Mouse (Mus musculus) stomach, embryonic 15.5 days (tissue): ENCODE measurements around the gene Phf6. TPM values are rescaled to one million over a fixed set of nuclear protein-coding genes. Genes with fewer than 3 reads are reported as not detected.

Experiments
- ATAC-seq: fragments of 200-750 bp; cut with Nextera tagmentation; 2 replicates; pipeline ENCODE4 v1.8.0; 2017; ENCODE audit warnings: low read depth, moderate number of reproducible peaks, moderate TSS enrichment; ENCODE audit not compliant: insufficient read depth, low FRiP score
- H3K27ac ChIP-seq: fragments of 300-500 bp; sonication (generic); 2 replicates; pipeline ENCODE4 v1.5.1; 2015; ENCODE audit warnings: mild to moderate bottlenecking, inconsistent platforms
- H3K27me3 ChIP-seq: fragments of 300-500 bp; sonication (generic); replicated peaks from 2 replicates; pipeline ENCODE4 v1.6.1; 2015; ENCODE audit warnings: inconsistent platforms
- H3K36me3 ChIP-seq: fragments of 300-500 bp; sonication (generic); 2 replicates; pipeline ENCODE4 v1.6.1; 2015; ENCODE audit warnings: inconsistent platforms
- H3K4me1 ChIP-seq: fragments of 300-500 bp; sonication (generic); 2 replicates; pipeline ENCODE4 v1.6.1; 2015; ENCODE audit warnings: inconsistent platforms
- H3K4me2 ChIP-seq: fragments of 300-500 bp; sonication (generic); 2 replicates; pipeline ENCODE4 v1.6.1; 2015; ENCODE audit warnings: mild to moderate bottlenecking, inconsistent platforms
- H3K4me3 ChIP-seq: fragments of 300-500 bp; sonication (generic); replicated peaks from 2 replicates; pipeline ENCODE4 v1.5.1; 2015; ENCODE audit warnings: inconsistent platforms
- H3K9ac ChIP-seq: fragments of 300-500 bp; sonication (generic); 2 replicates; pipeline ENCODE4 v1.6.1; 2015; ENCODE audit warnings: inconsistent platforms
- H3K9me3 ChIP-seq: fragments of 300-500 bp; sonication (generic); 2 replicates; pipeline ENCODE4 v1.6.1; 2016; ENCODE audit warnings: inconsistent platforms
- WGBS: fragments of 180-500 bp; shearing (Covaris S2); methylation state at CpG from one replicate; pipeline ENCODE4 v1.1.7; 2015; 5-methylcytosine and 5-hydroxymethylcytosine counted together
- polyA plus RNA-seq: library from polyadenylated mRNA; unstranded; fragments of >200 nt; fragmentation: Nextera tagmentation; extraction: Ambion mirVana; gene quantifications from 2 replicates; pipeline ENCODE4 v1.2.1, GENCODE M21; 2015

Phf6 gene
- polyA plus RNA-seq, 1 experiment from 2014 or later = 26.4 TPM

DNA sequence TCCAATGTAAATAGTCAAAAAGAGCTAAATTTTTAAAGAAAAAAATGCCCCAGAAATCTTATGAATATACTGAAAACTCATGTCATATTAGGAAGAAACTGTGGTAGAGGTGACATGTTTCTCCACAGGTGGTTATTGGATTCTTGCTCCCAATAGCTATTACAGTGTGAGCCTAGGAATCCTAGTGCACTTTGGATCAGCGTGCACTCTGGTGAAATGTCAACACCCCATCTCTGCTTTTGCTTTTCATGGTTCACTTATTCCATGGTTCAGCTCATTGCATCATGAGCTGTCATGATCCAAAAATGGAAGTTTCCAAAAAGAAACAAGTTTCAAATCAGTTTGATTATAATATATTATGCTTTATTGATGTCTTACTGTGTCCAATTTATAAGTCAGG is 20.1 kb downstream of the Phf6 start:
- no peaks in the 10 kb centered on the region for H3K36me3 ChIP-seq
- H3K4me1 ChIP-seq = no peaks in the 10 kb centered on the region
- no peak overlapping the region for H3K4me3 ChIP-seq
- H3K27me3 ChIP-seq = no peaks in the 10 kb centered on the region
- no peak for ATAC-seq
- H3K9ac ChIP-seq = no peak overlapping the region
- H3K4me2 ChIP-seq = no peak overlapping the region
- H3K9me3 ChIP-seq = no peaks in the 10 kb centered on the region
- 88% methylated on average over 1 of the region's 1 CpGs for WGBS
- H3K27ac ChIP-seq = no peak overlapping the region

DNA sequence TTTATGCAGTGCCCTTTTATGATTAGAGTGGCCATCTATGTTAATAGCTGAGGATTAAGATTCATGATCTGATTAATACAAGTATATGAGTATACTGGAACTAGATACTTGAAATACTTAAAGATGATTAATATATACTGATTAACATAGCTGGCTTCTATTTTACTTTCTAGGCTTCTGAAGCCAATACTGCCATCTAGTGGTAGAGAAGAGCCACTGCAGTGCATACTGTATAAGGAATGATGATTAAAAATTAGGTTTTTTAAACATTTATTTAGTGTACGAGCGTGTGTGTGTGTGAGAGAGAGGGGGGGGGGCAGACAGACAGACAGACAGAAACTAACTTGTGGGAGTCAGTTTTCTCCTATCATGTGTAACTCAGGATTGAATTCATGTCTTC is 22.4 kb downstream of the Phf6 start:
- no peak overlapping the region for H3K9ac ChIP-seq
- ATAC-seq = no peak
- no peaks in the 10 kb centered on the region for H3K4me1 ChIP-seq
- H3K36me3 ChIP-seq = no peaks in the 10 kb centered on the region
- H3K27ac ChIP-seq = no peak overlapping the region
- 13% methylated on average over 2 of the region's 2 CpGs for WGBS
- no peaks in the 10 kb centered on the region for H3K9me3 ChIP-seq
- H3K4me3 ChIP-seq = no peak overlapping the region
- no peaks in the 10 kb centered on the region for H3K27me3 ChIP-seq
- H3K4me2 ChIP-seq = no peak overlapping the region

DNA sequence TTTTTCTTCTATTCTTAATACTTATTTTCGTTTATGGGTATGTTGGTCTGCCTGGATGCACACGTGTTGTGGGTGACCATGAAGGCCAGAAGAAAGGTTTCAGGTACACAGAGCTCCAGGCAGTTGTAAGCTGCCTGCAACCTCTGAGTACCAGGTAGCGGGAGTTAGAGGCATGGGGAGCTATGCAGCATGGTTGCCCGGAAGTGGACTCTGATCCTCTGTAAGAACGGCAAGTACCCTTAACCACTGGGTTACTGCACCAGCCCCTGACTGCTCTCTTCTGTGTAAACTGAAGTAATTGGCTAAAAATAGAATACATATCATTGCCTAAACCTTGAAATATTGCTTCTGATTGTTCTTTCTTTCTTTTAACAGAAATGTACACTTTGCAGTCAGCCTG is 33.4 kb downstream of the Phf6 start:
- Histone ChIP-seq H3K4me3 (no peak overlapping the region), H3K9me3 (no peaks in the 10 kb centered on the region), H3K4me2 (no peak overlapping the region), H3K27me3 (no peaks in the 10 kb centered on the region), H3K36me3 (no peaks in the 10 kb centered on the region; the same call in 1 of the 2 replicates), H3K4me1 (no peaks in the 10 kb centered on the region), H3K27ac (no peak overlapping the region), H3K9ac (no peak overlapping the region)
- WGBS = 84% methylated on average over 5 of the region's 5 CpGs
- ATAC-seq = no peak

DNA sequence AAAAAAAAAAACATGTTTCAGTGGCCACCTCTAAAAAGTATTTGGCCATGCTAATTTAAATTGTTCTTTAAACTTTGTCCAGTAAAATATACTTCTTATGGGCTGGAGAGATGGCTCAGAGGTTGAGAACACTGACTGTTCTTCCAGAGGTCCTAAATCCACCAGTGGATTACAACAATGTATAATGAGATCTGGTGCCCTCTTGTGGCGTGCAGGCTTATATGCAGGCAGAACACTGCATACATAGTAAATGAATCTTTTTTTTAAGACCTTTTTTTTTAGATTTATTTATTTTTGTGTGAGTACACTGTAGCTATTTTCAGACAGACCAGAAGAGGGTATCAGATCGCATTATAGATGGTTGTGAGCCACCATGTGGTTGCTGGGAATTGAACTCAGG is 37.6 kb downstream of the Phf6 start:
- Histone ChIP-seq H3K4me3 (no peak overlapping the region), H3K4me2 (no peak overlapping the region), H3K9me3 (no peaks in the 10 kb centered on the region), H3K9ac (no peak overlapping the region), H3K36me3 (no peaks in the 10 kb centered on the region; the same call in 1 of the 2 replicates), H3K27ac (no peak overlapping the region), H3K4me1 (no peaks in the 10 kb centered on the region), H3K27me3 (no peaks in the 10 kb centered on the region)
- WGBS = 70% methylated on average over 2 of the region's 2 CpGs
- ATAC-seq = no peak

DNA sequence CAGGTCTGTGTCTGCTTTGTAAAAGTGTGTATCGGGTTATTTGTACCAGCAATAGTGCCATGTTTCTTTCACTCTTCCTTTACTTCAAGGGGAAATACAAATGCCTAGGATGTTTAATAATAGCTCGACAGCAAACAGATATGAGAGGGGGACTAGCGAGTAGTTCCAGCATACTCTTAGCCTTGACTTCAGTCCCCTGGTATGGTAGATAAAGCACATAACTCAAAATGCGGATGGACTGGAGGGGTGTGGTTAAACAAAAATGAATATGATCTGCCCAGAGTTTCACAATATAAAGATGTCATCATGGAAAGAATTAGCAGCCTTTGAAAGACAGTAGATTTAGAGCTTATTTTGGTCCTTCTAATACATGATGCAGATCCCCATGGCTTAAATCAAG is 44.9 kb downstream of the Phf6 start:
- Histone ChIP-seq H3K36me3 (no peaks in the 10 kb centered on the region), H3K9ac (no peak overlapping the region), H3K27me3 (no peaks in the 10 kb centered on the region), H3K4me1 (no peaks in the 10 kb centered on the region), H3K27ac (no peak overlapping the region), H3K4me2 (no peak overlapping the region), H3K4me3 (no peak overlapping the region), H3K9me3 (no peaks in the 10 kb centered on the region)
- WGBS = 68% methylated on average over 4 of the region's 4 CpGs
- no peak for ATAC-seq

DNA sequence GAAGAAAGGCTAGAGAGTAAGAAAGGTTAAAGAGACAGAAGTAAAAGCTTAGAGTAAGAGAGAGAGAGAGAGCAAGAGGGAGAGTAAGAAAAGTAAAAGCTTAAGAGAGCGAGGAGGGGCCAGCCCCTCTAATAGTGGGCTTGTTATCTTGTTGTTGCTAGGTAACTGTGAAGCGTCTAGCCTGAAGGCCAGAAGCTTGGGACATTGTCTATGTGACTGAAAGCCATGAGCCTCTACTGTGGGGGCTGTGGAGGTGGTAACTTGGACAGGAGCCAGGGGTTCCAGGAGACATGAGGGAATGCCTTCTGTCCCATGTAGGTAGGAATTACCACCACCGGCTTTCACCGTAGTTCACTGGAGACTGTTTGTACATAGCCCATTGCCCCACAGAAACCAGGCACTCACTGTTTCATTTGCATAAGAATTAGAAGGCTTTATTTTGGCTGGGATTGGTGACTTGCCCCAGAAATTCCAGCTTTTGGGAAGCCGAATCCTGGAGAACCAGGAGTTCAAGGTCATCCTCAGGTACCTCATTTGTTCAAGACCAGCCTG is 49.6 kb downstream of the Phf6 start:
- WGBS = 63% methylated on average over 5 of the region's 5 CpGs
- H3K9me3 ChIP-seq = no peaks in the 10 kb centered on the region
- no peak overlapping the region for H3K9ac ChIP-seq
- no peaks in the 10 kb centered on the region for H3K27me3 ChIP-seq
- H3K4me1 ChIP-seq = no peaks in the 10 kb centered on the region
- no peak overlapping the region for H3K4me3 ChIP-seq
- ATAC-seq = no peak
- no peaks in the 10 kb centered on the region for H3K36me3 ChIP-seq
- no peak overlapping the region for H3K4me2 ChIP-seq
- H3K27ac ChIP-seq = no peak overlapping the region

DNA sequence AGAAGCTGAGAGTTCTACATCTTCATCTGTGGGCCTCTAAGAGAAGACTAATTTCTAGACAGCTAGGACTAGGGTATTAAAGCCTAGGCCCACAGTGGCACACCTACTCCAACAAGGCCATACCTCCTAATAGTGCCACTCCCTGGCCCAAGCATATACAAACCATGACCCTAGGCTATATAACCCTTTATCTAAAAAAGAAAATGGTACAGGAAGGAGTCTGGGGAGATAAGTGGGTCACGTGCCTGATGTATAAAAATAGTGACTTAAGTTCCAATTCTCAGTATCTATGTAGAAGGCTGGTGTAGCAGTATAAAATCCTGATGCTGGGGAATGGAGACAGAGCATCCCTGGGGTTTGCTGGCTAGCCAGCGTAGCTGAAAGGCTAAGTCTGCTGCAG is 53.1 kb downstream of the Phf6 start:
- WGBS = 71% methylated on average over 2 of the region's 2 CpGs
- no peak for ATAC-seq
- no peak overlapping the region for H3K27ac ChIP-seq

DNA sequence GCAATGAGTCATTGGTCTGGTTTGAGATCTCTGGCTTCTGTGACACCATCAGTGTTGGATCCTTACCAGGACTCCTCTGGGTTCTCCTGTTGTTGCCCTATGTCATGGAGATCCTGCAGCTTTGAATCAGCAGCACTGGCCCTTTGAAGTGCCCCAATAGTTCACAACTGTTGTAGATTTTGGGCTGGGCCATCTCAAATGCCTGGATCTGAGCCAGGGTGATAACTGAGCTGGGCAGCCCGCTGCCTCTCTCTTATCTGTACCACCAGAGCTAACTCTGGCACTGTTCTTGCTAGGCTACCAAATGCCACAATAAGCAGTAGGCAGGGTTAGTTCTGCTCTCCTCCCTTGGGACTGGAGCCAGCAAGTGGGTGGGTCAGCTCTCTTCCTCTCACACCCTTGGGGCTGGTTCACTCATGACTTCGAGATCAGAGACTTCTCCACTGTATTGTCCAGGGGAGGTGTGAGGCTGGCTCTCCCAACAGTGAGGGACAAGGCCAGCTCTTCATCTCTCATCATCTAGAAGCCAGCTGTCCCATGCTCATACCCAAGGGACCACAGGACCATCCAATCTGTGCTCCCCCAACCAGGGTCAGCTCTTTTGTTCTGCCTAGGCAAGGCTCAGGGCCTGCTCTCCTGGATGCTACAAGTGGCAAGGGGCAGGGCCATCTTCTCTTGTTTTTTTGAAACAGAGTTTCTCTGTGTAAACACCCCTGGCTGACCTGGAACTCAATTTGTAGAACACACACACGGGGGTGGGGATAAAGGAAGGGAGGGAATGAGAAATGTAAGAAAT is 59.3 kb downstream of the Phf6 start:
- H3K27me3 ChIP-seq = no peaks in the 10 kb centered on the region
- no peaks in the 10 kb centered on the region for H3K9me3 ChIP-seq
- H3K4me1 ChIP-seq = no peaks in the 10 kb centered on the region
- H3K4me2 ChIP-seq = no peak overlapping the region
- ATAC-seq = peak; percentile 92
- no peak overlapping the region for H3K27ac ChIP-seq
- no peak overlapping the region for H3K9ac ChIP-seq
- no peak overlapping the region for H3K4me3 ChIP-seq
- 44% methylated on average over 3 of the region's 3 CpGs for WGBS
- no peaks in the 10 kb centered on the region for H3K36me3 ChIP-seq

More for the DNA sequence above, 53.1 kb downstream of the Phf6 start:
- Histone ChIP-seq H3K9ac (no peak overlapping the region), H3K4me3 (no peak overlapping the region), H3K27me3 (no peaks in the 10 kb centered on the region), H3K9me3 (no peaks in the 10 kb centered on the region), H3K4me2 (no peak overlapping the region), H3K36me3 (no peaks in the 10 kb centered on the region), H3K4me1 (no peaks in the 10 kb centered on the region)

DNA sequence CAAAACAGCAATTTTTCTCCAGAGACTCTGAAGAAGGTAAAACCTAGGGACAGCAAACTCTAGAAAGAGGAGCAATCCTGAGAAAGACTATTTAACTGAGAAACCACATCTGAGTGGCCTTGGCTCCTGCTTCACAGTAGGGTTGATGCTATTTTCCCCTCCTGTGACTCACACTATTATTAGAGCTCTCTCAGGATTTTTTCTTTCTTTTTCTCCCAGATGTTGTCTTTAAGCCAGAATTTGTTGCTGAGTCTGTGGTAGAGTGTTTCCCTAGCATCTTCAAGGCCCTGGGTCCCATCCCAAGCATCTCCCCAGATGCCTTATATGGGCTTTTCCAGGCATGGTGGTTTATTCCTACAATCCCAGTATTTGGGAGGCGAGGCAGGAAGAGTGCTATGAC is 60.1 kb downstream of the Phf6 start:
- no peak for ATAC-seq
- Histone ChIP-seq H3K9ac (no peak overlapping the region), H3K4me3 (no peak overlapping the region), H3K4me1 (no peaks in the 10 kb centered on the region), H3K27ac (no peak overlapping the region), H3K4me2 (no peak overlapping the region), H3K36me3 (no peaks in the 10 kb centered on the region), H3K9me3 (no peaks in the 10 kb centered on the region), H3K27me3 (no peaks in the 10 kb centered on the region)
- WGBS = 66% methylated on average over 1 of the region's 1 CpGs

DNA sequence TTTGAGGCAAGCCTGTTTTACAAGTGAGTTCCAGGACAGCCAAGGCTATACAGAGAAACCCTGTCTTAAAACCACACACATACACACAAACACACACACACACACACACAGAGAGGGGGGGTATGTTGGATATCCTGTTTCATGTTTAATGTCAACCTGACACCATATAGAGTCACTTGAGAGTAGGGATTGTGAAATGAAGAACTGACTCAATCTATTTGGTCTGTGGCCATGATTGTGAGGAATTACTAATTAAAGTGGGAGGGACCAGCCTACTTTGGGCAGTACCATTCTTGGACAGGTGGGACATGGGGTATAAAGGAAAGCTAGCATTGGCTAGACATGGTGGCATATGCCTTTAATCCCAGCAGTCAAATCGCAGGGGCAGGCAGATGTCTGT is 60.6 kb downstream of the Phf6 start:
- Histone ChIP-seq H3K27ac (no peak overlapping the region), H3K4me2 (no peak overlapping the region), H3K4me1 (no peaks in the 10 kb centered on the region), H3K27me3 (no peaks in the 10 kb centered on the region), H3K9ac (no peak overlapping the region), H3K4me3 (no peak overlapping the region), H3K36me3 (no peaks in the 10 kb centered on the region), H3K9me3 (no peaks in the 10 kb centered on the region)
- no peak for ATAC-seq
- WGBS = 96% methylated on average over 1 of the region's 1 CpGs

DNA sequence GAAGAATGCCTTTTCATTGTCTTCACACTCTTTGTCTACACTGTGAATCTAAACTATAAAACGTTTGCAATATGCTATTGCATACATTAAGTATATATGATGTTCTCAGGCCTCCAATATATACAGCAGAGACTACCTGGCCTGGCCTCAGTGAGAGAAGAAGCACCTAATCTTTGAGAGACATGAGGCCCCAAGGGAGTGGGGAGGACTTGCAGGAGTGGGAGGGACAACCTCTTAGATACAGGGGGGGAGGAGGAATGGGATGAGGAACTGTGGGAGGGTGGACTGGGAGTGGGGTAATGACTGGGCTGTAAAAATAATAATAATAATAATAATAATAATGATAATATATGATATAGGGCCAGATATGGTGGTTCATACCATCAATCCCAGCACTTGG is 66.5 kb downstream of the Phf6 start:
- WGBS = 43% methylated on average over 1 of the region's 1 CpGs
- Histone ChIP-seq H3K4me3 (no peak overlapping the region), H3K4me2 (no peak overlapping the region), H3K27ac (no peak overlapping the region), H3K27me3 (no peaks in the 10 kb centered on the region), H3K9me3 (no peaks in the 10 kb centered on the region), H3K9ac (no peak overlapping the region), H3K36me3 (no peaks in the 10 kb centered on the region), H3K4me1 (no peaks in the 10 kb centered on the region)
- ATAC-seq = no peak

DNA sequence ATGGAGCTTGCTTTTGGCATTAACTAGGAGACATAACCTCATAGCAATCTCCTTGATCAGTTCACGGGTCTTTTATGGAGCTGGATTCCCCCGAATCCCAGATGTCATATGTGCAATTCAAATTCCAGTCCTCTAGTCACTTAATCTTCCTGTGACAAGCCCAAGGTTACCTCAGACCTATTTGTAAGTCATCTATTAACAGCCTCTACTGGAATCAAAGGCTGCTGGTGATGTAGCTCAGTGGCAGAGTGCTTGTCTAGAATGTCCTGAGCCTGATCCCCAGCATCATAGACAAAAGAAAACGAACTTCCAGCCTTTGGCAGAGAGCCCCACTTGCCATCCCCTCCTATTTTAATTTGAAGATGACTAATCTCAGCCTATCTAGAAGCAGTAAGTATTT is 69.3 kb downstream of the Phf6 start:
- WGBS = 71% methylated on average over 3 of the region's 3 CpGs
- no peak for ATAC-seq
- H3K9ac ChIP-seq = no peak overlapping the region

More for the DNA sequence above, 69.3 kb downstream of the Phf6 start:
- H3K9me3 ChIP-seq = no peaks in the 10 kb centered on the region
- no peaks in the 10 kb centered on the region for H3K36me3 ChIP-seq
- no peaks in the 10 kb centered on the region for H3K4me1 ChIP-seq
- no peak overlapping the region for H3K27ac ChIP-seq
- no peaks in the 10 kb centered on the region for H3K27me3 ChIP-seq
- no peak overlapping the region for H3K4me2 ChIP-seq
- no peak overlapping the region for H3K4me3 ChIP-seq
